Mouse (Mus musculus): ENCODE results near the gene 1110065P20Rik. TPM values are rescaled to one million over a fixed set of nuclear protein-coding genes. Genes with fewer than 3 reads are reported as not detected.

The 1110065P20Rik gene
- 14.7 and 19.7 TPM in 2 replicates for polyA plus RNA-seq (2012; rRNA removed)

GRCm38 (mm10) chr4:124850933-124851658 lies at the start of gene 1110065P20Rik:
Gene 1110065P20Rik (minus strand): TSS chr4:124851196.
- peaks cover 9% of the 10 kb centered on the region for H3K36me3 ChIP-seq (ENCODE audit: control insufficient read depth, insufficient read depth, low read length)
- H3K4me1 ChIP-seq (ENCODE audit: control insufficient read depth, insufficient read depth, insufficient read length) = peaks cover 12% of the 10 kb centered on the region
- H3K27ac ChIP-seq (ENCODE audit: insufficient read depth, low read length) = peak within 1 kb of the TSS; percentile 85
- H3K4me3 ChIP-seq (ENCODE audit: extremely low read depth, insufficient read depth, insufficient read length) = peak within 1 kb of the TSS; percentile 95
- H3K27me3 ChIP-seq (ENCODE audit: control insufficient read depth, insufficient read depth, low read length) = no peaks in the 10 kb centered on the region
- WGBS = under 1% methylated on average over 74 of the region's 75 CpGs
- DNase-seq (ENCODE audit: low read depth in 1 of 2, low spot score in 2 of 2) = peak; percentile 19 to 64
- TF ChIP-seq CTCF (IDR thresholded peaks at IDR 0.05; ENCODE audit: extremely low read depth, insufficient read depth, insufficient read length, insufficient replicate concordance) (no peak), POLR2A (IDR thresholded peaks at IDR 0.05; ENCODE audit: low read depth, low read length) (no peak; the same call in 1 of the 2 replicates)

- Histone ChIP-seq H3K4me3 (ENCODE audit: extremely low read depth, insufficient read depth, insufficient read length) (no peak overlapping the region), H3K27ac (ENCODE audit: insufficient read depth, low read length) (no peak overlapping the region), H3K27me3 (ENCODE audit: control insufficient read depth, insufficient read depth, low read length) (peaks cover 2% of the 10 kb centered on the region; the same call in 1 of the 2 replicates), H3K36me3 (ENCODE audit: control insufficient read depth, insufficient read depth, low read length) (no peaks in the 10 kb centered on the region), H3K4me1 (ENCODE audit: control insufficient read depth, insufficient read depth, insufficient read length) (no peaks in the 10 kb centered on the region)
- no peak for TF ChIP-seq CTCF (IDR thresholded peaks at IDR 0.05; ENCODE audit: extremely low read depth, insufficient read depth, insufficient read length, insufficient replicate concordance)
- no peak for TF ChIP-seq POLR2A (IDR thresholded peaks at IDR 0.05; ENCODE audit: low read depth, low read length)
- 57% methylated on average over 5 of the region's 5 CpGs for WGBS
- no peak for DNase-seq (ENCODE audit: low read depth in 1 of 2, low spot score in 2 of 2)
Observed at GRCm38 (mm10) chr4:124899906-124900305, 48.9 kb upstream of the 1110065P20Rik start.

- 73% methylated on average over 10 of the region's 10 CpGs for WGBS
- H3K36me3 ChIP-seq (ENCODE audit: control insufficient read depth, insufficient read depth, low read length) = no peaks in the 10 kb centered on the region
- no peak overlapping the region for H3K4me3 ChIP-seq (ENCODE audit: extremely low read depth, insufficient read depth, insufficient read length)
- no peak for TF ChIP-seq CTCF (IDR thresholded peaks at IDR 0.05; ENCODE audit: extremely low read depth, insufficient read depth, insufficient read length, insufficient replicate concordance)
- TF ChIP-seq POLR2A (IDR thresholded peaks at IDR 0.05; ENCODE audit: low read depth, low read length) = no peak
- no peak overlapping the region for H3K27ac ChIP-seq (ENCODE audit: insufficient read depth, low read length)
- H3K4me1 ChIP-seq (ENCODE audit: control insufficient read depth, insufficient read depth, insufficient read length) = peaks cover 3% of the 10 kb centered on the region; the same call in 1 of the 2 replicates
- DNase-seq (ENCODE audit: low read depth in 1 of 2, low spot score in 2 of 2) = no peak
- H3K27me3 ChIP-seq (ENCODE audit: control insufficient read depth, insufficient read depth, low read length) = peaks cover 9% of the 10 kb centered on the region
Observed at GRCm38 (mm10) chr4:124898428-124898827, 47.4 kb upstream of the 1110065P20Rik start.

- no peak for DNase-seq (ENCODE audit: low read depth in 1 of 2, low spot score in 2 of 2)
- H3K36me3 ChIP-seq (ENCODE audit: control insufficient read depth, insufficient read depth, low read length) = no peaks in the 10 kb centered on the region
- WGBS = 5% methylated on average over 83 of the region's 83 CpGs
- peaks cover 3% of the 10 kb centered on the region; the same call in 1 of the 2 replicates for H3K4me1 ChIP-seq (ENCODE audit: control insufficient read depth, insufficient read depth, insufficient read length)
- TF ChIP-seq CTCF (IDR thresholded peaks at IDR 0.05; ENCODE audit: extremely low read depth, insufficient read depth, insufficient read length, insufficient replicate concordance) = no peak
- peaks cover 9% of the 10 kb centered on the region for H3K27me3 ChIP-seq (ENCODE audit: control insufficient read depth, insufficient read depth, low read length)
- H3K27ac ChIP-seq (ENCODE audit: insufficient read depth, low read length) = no peak overlapping the region
- no peak overlapping the region for H3K4me3 ChIP-seq (ENCODE audit: extremely low read depth, insufficient read depth, insufficient read length)
Observed at GRCm38 (mm10) chr4:124894508-124895428, 43.8 kb upstream of the 1110065P20Rik start.

- Histone ChIP-seq H3K27ac (ENCODE audit: insufficient read depth, low read length) (no peak overlapping the region), H3K4me1 (ENCODE audit: control insufficient read depth, insufficient read depth, insufficient read length) (peaks cover 3% of the 10 kb centered on the region; the same call in 1 of the 2 replicates), H3K27me3 (ENCODE audit: control insufficient read depth, insufficient read depth, low read length) (peaks cover 9% of the 10 kb centered on the region), H3K4me3 (ENCODE audit: extremely low read depth, insufficient read depth, insufficient read length) (no peak overlapping the region), H3K36me3 (ENCODE audit: control insufficient read depth, insufficient read depth, low read length) (no peaks in the 10 kb centered on the region)
- DNase-seq (ENCODE audit: low read depth in 1 of 2, low spot score in 2 of 2) = no peak
- 34% methylated on average over 6 of the region's 6 CpGs for WGBS
- TF ChIP-seq POLR2A (IDR thresholded peaks at IDR 0.05; ENCODE audit: low read depth, low read length) (no peak), CTCF (IDR thresholded peaks at IDR 0.05; ENCODE audit: extremely low read depth, insufficient read depth, insufficient read length, insufficient replicate concordance) (no peak)
Observed at GRCm38 (mm10) chr4:124893769-124894168, 42.8 kb upstream of the 1110065P20Rik start.

GRCm38 (mm10) chr4:124890831-124891230 lies 39.8 kb upstream of the 1110065P20Rik start:
- WGBS = 69% methylated on average over 5 of the region's 5 CpGs
- no peak for DNase-seq (ENCODE audit: low read depth in 1 of 2, low spot score in 2 of 2)
- peaks cover 9% of the 10 kb centered on the region for H3K27me3 ChIP-seq (ENCODE audit: control insufficient read depth, insufficient read depth, low read length)
- no peak overlapping the region for H3K4me3 ChIP-seq (ENCODE audit: extremely low read depth, insufficient read depth, insufficient read length)
- TF ChIP-seq POLR2A (IDR thresholded peaks at IDR 0.05; ENCODE audit: low read depth, low read length) (no peak), CTCF (IDR thresholded peaks at IDR 0.05; ENCODE audit: extremely low read depth, insufficient read depth, insufficient read length, insufficient replicate concordance) (no peak)
- peaks cover 3% of the 10 kb centered on the region; the same call in 1 of the 2 replicates for H3K4me1 ChIP-seq (ENCODE audit: control insufficient read depth, insufficient read depth, insufficient read length)
- H3K36me3 ChIP-seq (ENCODE audit: control insufficient read depth, insufficient read depth, low read length) = no peaks in the 10 kb centered on the region
- no peak overlapping the region for H3K27ac ChIP-seq (ENCODE audit: insufficient read depth, low read length)
